Mouse (Mus musculus): ENCODE data around the gene Golm1.

The Golm1 gene

DNA sequence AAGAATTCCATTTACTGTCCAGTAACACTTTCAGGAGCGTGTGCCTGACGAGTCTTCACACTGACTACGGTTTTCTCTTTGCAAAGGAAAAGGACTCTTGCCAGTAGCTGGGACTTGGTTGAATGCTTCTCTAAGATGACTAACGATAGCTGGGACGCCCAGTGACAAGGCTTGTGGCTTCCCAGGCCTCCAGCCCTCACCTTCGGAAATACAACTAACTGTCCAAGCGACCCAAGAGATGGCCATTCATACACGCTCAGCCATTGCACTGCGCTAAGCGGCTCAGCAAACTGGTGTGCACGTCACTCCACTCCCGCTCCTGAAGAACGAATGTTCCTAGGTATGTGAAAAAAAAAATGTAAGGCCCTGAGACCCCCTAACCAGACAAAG is 855 bp downstream of the Golm1 start:
- no peak for DNase-seq

DNA sequence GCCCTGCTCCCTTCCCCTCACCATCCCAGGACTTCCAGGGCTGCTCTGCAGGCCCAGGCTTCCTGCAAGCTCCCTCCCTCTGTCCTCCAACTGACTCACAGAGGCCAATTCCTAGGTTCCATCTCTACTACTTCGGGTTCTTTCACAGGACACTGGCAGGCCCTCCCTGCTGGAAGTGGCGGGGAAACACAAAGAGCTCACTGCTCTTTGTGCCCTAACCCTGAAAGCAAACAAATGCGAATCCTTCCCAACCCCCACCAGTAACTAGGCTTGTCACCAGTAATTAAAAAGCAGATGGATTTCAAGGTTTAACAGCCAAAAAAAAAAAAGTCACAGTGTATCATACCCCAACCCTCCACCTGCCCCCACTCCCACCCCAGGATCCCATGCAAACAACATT is 1.4 kb downstream of the Golm1 start:
- DNase-seq: no peak

DNA sequence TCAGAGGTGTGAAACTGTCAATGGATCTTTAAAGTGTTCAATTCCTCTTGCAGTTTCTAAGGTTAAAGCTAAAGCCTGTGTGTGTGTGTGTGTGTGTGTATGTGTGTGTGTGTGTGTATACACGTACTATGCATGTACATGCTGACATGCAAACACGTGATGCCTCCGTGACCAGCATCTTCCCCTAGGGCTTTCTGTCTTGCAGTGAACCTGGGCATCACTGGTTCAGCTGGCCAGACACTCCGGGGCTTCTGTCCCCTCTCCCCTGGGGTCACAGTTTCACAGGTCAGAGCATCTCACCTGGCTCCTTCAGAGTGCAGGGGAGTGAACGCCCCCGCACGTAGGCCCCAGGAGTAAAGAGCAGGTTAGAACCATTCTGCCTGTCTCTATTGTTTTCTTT is 2.0 kb downstream of the Golm1 start:
- DNase-seq: no peak

DNA sequence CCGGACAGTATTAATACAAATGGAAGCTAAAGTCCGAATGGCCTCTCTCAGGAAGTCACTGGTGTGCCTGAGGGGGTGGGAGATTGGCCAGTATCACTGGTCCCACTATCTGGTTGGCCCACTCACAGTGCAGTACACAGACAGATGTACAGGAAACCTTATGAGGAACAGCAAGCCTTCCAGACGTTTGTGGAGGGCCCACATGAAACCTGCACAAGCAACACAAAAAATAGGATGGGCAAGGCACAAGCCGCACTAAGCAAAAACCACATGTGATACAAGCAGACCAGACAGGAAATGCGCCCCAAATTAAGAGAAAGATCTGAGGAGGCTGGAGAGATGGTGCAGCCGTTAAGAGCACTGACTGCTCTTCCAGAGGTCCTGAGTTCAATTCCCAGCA is 3.4 kb downstream of the Golm1 start:
- peak; percentile 16 for DNase-seq

DNA sequence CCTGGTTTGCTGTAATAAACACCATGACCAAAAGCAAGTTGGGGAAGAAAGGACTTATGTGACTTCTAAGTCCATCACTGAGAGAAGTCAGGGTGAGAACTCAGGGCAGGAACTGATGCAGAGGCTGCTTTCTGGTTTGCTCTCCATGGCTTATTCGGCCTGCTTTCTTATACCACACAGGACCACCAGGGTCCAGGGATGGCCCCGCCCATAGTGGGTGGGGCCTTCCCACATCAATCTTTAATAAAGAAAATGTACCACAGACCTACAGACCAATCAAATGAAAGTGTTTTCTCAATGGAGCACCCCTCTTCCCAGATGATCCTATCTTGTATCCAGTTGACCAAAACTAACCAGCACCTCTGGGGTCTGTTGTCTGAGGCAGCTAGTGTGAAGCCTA is 4.1 kb downstream of the Golm1 start:
- no peak for DNase-seq

DNA sequence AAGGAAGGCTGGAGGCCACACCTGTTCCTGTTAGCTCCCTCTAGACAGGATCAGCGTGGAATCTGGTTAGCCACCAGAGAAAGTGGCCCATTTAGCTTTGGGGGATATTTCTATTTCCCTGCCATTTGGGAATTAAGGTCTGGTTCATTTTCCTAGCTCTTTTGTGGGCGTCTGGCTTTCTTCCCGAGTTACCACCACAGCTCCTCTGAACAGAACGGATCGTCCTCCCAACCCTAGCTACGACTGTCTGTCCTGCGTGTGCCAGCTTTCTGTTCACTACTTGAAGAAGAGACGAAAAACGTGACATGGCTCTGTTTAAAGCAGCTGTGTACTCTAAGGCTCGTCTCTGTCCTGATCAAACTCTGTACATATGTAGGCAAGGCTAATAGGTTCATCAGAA is 5.7 kb downstream of the Golm1 start:
- DNase-seq: no peak

DNA sequence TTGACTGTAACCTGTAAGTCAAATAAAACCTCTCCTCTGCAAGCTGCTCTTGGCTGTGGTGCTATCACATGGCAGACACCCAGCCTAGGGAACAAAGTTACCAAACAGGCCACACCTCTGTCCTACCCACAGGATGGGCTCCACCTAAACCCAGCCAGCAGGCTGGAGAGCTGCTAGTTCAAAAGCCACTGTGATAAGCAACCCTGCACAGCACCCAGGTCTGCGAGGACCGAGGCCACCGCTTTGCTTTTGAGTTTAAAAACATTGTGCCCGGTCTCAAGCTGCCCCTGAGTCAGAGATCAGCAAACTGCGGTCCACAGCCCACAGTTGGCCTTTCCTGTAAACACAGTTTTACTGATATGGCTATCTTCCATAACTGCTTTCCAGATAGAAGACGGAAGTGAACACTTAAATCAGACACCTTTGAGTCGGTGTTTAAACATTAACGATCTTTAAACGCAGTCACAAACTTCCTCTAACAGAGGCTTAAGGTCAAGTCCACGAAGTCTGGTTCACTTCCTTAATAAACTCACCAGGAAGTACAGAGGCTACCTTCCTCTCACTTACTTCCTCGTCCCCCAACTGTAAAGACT is 7.0 kb downstream of the Golm1 start:
- peak; percentile 32 for DNase-seq

DNA sequence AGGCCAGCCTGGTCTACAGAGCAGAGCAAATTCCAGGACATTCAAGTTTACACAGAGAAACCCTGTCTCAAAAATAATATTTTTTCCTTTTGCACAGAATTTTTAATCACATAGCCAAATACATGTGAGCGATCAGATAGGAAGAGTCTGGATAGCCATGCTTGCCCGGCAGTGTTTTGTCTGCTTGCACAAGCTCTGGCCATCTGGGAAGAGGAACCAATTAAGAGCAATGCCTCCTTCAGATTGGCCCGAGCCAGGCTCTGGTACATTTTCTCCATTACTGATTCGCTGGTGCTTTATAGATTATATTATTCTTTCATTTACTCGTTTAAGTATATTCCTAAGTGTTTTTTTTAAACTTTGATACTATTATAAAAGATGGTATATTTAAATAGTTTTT is 7.8 kb downstream of the Golm1 start:
- no peak for DNase-seq

DNA sequence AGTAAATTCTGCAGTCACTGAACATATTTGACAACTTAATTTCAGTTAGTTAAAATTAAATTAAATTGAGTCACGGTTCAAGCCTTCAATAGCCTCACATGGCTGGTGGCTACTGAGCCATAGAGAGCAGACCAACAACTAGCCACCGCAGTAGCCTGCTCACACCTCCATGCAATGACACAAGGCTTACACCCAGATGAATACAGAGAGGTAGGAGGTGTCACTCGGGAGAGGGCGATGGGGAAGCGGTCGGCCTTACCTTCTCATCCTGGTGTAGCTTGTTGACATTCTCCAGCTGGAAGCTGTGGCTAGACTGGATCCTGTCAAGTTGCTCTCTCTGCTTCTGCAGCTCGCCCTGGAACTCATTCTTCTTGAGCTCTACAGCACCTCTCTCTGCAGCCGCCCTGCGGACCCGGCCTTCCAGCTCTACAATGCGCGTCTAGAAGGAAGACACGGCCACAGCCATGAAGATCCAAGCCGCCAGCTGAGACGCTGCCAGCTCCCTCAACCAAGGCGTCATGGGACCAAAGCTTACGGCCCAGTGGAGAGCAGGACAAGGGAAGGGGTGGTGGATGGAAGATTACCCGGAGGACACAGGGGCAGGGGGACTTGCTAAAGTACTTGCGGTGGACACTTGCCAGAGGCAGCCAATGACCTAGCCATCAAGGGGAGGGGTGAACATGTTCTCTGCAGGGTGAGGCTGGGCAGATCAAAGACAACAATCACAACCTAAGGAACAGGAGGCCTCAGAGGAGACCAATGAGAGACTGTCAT is 11.5 kb downstream of the Golm1 start:
- no peak for DNase-seq

DNA sequence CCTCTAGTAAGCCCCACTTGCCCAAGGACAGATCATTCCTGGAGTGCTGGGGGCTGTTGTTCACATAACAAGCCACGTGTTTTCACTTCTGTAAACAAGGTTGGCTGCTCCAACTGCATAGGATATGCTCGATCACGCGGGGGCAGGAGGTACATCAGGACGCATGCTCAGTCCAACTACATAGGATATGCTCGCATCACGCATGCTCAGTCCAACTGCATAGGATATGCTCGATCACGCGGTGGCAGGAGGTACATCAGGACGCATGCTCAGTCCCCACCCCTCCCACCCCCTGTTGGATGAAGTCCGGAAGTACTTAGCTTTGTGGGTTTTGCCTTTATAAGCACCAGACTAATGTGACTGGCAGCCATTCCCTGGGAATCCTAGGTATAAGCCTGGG is 13.6 kb downstream of the Golm1 start:
- no peak for DNase-seq

DNA sequence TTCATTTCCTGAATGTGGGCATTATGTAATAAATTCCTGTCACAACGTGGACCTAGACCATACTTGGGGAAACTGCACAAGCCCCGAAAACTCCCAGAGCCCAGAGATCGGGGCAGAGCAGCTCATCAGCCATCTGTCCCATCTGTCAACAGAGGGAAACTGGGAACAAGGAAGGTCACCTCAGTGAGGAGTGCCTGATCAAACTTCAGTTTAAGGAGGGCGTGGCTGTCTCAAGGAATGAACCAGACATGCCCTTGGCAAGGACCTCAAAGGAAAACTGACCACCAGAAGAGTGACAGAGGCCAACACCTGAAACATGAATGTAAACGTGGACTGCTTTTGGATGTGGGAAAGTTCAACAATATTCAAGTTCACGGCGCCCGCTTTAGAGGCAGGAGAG is 14.2 kb downstream of the Golm1 start:
- DNase-seq: no peak

DNA sequence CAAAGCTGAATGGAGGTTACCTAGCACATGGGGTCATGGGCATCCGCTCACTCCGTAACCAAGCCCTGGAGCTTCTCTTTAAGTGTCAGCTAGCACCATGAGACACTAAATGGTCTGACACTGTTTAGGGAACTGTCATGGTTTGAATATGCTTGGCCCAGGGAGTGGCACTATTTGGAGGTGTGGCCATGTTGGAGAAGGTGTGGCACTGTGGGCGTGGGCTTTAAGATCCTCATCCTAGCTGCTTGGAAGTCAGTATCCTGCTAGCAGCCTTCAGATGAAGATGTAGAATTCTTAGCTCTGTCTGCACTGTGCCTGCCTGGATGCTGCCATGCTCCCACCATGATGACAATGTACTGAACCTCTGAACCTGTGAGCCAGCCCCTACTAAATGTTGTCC is 15.2 kb downstream of the Golm1 start:
- DNase-seq: no peak

DNA sequence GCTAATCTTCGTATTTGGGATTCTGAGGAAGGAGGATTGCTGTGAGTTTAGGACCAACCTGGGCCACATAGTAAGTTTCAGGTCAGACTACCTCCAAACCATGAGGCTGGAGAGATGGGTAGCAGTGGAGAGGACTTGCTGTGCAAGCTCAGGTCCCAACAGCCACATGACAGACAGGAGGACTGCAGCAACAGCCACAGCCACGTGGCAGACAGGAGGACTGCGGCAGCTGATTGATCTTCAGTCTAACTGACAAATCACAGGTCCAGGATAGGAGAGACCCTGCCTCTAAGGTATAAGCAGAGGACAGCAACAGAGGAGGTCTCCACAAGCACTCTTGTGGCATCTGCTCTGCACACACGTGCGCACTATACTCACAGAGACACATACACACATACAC is 17.8 kb downstream of the Golm1 start:
- DNase-seq: no peak

DNA sequence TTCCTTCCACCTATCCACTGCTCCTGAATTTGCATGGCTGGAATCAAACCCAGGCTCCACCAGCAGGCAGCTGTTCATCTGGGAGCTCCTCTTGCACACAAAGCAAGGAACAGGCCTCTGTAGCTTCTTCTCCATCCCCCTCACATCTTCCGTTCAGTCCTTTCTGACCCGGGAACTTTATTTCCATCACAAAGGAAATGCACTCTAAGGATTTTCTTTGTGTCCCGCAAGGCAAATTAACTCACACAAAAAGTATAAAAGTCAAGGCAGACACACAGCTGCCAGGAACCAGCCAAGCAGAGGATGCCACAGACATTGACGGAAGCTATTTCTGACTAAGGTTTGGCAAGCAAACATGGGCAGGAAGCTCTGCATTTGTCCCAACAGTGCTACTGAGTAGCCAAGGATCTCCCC is 18.6 kb downstream of the Golm1 start:
- no peak for DNase-seq

DNA sequence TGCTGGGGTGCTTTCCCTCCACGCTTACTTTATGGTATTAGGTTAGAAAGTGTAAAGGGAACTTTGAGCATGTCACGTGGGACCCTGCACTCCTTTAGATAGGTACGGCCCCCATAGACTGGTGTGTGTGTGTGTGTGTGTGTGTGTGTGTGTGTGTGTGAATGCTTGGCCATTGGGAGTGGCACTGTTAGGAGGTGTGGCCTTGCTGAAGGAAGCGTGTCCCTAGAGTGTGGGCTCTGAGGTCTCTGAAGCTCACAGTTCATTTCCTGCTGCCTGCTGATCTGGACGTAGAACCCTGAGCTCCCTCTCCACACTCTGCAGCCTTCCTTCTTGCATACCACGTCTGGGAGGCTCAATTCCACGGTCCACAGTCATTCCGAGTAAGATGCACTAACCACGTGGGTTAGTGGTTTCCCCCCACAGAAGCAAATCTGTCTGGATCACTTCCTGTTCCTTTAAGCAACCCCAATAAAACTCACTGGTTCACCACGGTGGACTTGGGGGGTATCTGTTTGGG is 19.2 kb downstream of the Golm1 start:
- DNase-seq: peak; percentile 12

DNA sequence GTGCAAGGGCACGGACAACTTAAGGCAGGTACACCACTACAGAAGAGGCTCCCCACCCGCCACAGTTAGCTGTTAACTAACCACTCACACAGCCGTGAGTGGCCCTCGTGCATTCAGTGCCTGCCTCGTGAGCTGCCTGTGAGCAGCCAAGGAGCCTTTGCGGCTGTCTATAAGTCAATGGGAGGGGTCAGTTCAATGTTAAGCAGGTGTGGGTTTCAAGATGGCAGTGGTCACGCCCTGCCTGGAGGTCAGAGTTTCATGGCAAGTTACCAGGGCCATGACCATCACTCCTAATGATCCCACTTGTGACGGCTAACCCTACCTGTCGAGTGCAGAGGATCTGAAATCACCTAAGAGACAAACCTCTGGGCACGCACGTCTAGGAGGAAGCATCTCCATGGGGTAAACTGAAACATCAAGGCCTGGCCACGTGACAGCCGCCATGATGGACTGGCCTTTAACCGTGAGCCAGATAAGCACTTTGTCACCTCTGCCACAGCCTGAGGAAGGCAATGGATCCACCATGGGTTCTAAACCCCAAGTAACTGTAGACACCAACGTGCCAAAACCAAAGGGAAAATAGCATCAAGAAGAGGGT is 19.8 kb downstream of the Golm1 start:
- DNase-seq: no peak

DNA sequence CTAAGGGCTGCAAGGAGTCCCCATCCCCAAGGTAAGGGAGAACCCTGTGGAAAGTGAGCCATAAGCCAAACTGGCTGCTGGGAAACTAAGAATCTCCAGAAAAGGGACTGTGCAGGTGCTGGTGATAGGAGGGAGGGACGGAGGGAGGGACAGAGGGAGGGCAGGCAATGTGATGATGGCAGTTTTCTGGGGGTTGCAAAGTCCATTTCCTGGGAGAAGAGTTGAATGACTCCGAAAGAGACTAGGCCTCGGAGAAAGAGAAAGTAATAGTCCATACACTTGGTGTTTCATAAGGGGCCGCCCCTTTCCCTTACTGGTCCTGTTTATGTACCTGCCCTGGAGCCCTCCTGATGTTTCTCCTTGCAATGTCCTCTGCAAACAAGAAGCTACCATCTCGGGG is 21.1 kb downstream of the Golm1 start:
- no peak for DNase-seq

DNA sequence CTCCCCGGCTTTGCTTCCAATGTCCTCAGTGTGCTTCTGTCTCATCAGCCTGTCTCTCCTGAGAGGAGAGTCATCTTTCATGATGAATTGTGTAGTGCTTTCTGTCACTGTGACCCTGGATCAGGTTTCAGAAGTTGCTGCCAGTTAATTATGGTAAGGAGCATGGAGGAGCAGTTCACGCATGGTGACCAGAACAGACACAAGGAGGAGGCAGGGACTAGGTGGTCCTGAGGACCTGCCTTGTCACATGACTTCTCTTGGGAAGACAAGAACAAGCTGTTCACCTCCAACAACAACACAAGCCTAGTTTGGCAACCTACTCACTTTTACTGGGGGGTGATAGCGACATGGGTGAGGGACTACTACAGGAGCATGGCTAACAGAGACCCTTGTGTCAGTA is 22.5 kb downstream of the Golm1 start:
- no peak for DNase-seq

DNA sequence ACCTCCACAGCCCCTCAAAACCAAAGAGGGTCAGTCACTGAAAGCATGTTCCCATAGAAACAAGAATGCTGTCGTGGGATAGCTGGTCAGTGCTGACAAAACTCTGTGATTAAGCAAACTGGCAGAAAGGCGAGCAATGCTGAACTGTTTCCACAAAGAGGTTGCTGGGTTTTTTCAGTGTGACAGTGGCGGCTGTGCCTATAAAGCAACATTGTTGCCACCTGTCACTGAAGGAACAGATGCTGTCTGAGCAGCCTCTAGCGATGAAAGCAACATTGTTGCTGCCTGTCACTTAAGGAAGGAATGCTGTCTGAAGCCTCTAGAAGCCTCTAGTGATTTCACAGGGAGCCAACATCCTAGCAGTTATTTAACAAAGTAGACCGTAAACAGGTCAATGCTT is 23.0 kb downstream of the Golm1 start:
- DNase-seq: no peak

DNA sequence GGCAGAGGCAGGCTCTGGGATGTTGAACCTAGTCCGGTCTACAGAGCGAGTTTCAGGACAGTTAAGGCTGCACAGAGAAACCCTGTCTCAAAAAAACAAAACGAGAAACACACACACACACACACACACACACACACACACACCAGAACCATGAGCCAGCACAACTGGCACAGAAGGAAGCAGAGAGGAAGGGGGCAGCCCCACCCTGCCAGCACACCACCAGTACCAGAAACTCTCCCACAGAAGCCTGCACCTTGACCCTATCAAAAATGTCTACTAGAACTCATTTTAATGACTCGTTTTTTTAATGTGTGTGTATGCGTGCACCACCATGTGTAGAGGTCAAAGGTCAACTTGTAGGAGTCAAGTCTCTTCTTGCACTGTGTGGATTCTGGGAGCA is 25.8 kb downstream of the Golm1 start:
- DNase-seq: no peak

DNA sequence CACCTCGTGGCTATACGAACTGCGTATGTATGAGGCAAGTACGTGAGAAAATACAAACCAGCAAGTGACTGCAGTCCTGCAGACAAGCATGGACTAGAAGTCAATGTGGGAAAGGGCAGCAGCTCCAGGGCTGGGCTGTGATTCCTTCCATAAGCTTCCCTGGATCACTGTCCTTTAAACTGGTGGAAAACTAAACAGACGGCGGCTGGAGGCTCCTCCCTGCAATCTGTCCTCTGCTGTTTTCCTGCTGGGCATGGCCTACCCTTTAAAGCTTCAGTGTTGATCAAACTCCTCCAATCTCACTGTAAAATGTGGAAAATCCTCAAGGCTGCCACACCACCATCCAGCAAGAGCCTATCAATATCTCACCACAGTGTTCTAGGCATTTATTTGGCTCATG is 27.0 kb downstream of the Golm1 start:
- no peak for DNase-seq

DNA sequence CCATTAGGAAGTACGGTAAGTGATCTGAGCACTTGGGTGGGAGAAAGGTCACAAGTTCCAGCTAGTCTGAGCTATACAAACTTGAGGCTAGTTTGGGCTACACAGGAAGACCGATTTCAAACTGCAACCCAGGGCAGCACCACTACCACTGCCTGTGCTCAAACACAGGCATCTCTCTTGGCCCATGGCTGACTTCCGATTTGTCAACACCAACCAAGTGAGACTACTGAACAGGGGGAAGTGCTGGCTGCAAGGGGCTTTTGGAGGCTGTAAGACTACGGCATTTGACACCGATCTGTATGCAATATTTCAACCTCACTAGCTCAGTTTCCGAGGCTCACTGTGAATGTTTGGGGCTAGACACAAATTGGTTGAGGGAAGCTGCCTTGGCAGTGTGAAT is 28.1 kb downstream of the Golm1 start:
- no peak for DNase-seq

DNA sequence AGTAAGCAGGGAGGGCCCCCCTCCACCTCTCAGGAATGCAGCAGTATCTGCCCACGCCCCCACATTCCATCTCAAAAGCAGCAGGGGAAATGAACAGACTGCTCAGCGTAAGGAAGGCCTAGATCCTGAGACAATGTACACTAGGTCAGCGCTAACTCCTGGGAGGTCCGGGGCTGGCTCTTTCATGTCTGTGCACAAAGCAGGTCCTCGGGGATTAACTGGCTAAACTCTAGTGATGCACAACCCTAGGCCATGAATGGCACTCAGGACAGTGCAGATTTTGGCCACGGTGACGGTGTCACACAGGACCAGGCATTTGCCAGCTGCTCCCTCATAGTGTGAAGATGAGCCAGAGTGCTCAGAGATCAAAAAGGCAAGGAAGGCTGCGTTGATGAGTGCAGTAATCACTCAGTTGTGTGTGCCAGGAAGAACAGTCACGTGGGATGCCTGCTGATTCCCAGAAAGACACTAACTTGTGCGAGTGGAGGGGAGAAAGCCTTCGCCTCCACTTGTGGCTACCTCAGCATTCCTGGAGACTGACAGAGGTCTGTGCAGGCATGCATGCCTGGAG is 28.9 kb downstream of the Golm1 start:
- no peak for DNase-seq

DNA sequence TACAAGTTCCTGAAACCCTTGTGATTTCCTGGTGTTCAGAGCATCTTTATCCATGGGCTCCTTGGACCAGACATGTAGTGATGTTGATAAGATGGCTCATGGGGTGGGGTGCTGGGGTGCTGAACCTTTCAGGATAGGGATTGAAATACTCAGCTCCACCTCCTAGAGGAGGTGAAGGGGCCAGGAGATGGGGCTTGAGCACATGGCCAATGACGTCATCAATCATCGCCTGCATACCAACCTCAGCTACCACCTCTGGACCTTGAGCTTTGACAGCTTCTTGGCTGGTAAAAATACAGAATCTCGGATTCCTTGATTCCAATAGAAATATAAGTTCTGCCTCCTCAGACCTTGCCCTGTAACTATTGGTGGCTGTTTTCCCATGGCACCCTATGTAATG is 30.1 kb downstream of the Golm1 start:
- DNase-seq: no peak
